Mouse (Mus musculus): ENCODE results near the gene Sgf29. TPM values are rescaled to one million over a fixed set of nuclear protein-coding genes. Genes with fewer than 3 reads are reported as not detected.
A peak's percentile ranks its signal among the peaks of the same experiment; 100 is the strongest.

Gene Sgf29
- 45.2 and 51.7 TPM in 2 replicates for polyA plus RNA-seq (2015; fragmentation: Nextera tagmentation; extraction: Ambion mirVana)

- H3K9ac ChIP-seq, result peak within 1 kb of the TSS; percentile 66
- H3K4me1 ChIP-seq (replicated peaks), result peaks cover 18% of the 10 kb centered on the region
- H3K9me3 ChIP-seq, result no peaks in the 10 kb centered on the region
- peak within 1 kb of the TSS; percentile 59 for H3K4me3 ChIP-seq (replicated peaks)
- H3K4me2 ChIP-seq (replicated peaks), result peak within 1 kb of the TSS; percentile 73
- WGBS, result under 1% methylated on average over 53 of the region's 57 CpGs
- peak; percentile 97 for ATAC-seq
- peak within 1 kb of the TSS; percentile 92 for H3K27ac ChIP-seq
- no peaks in the 10 kb centered on the region for H3K36me3 ChIP-seq
- no peaks in the 10 kb centered on the region for H3K27me3 ChIP-seq (replicated peaks)
These were observed at the start of gene Sgf29 for GRCm38 (mm10) chr7:126649231-126650051. TSS of gene Sgf29 (plus strand) at chr7:126649309.

GRCm38 (mm10) chr7:126601896-126602295, 47.2 kb upstream of the Sgf29 start:
- WGBS, result 29% methylated on average over 5 of the region's 5 CpGs
- no peak overlapping the region for H3K4me2 ChIP-seq (replicated peaks)
- H3K9ac ChIP-seq, result no peak overlapping the region
- H3K27ac ChIP-seq, result no peak overlapping the region
- no peak for ATAC-seq
- 0 out of 2 replicates have a peak, but pooled peaks cover under 1% of the 10 kb centered on the region for H3K4me1 ChIP-seq (replicated peaks)
- H3K9me3 ChIP-seq, result no peaks in the 10 kb centered on the region
- H3K36me3 ChIP-seq, result no peaks in the 10 kb centered on the region
- no peaks in the 10 kb centered on the region for H3K27me3 ChIP-seq (replicated peaks)
- no peak overlapping the region for H3K4me3 ChIP-seq (replicated peaks)

- H3K27me3 ChIP-seq (replicated peaks), result no peaks in the 10 kb centered on the region
- H3K9me3 ChIP-seq, result no peaks in the 10 kb centered on the region
- no peak overlapping the region for H3K27ac ChIP-seq
- H3K4me1 ChIP-seq (replicated peaks), result 0 out of 2 replicates have a peak, but pooled peaks cover 3% of the 10 kb centered on the region
- H3K9ac ChIP-seq, result no peak overlapping the region
- no peak overlapping the region for H3K4me3 ChIP-seq (replicated peaks)
- no peaks in the 10 kb centered on the region for H3K36me3 ChIP-seq
- WGBS, result 75% methylated on average over 3 of the region's 3 CpGs
- ATAC-seq, result no peak
- H3K4me2 ChIP-seq (replicated peaks), result no peak overlapping the region
These were observed 46.5 kb upstream of the Sgf29 start for GRCm38 (mm10) chr7:126602650-126603049.

GRCm38 (mm10) chr7:126606611-126607010, 42.5 kb upstream of the Sgf29 start:
- H3K27ac ChIP-seq, result no peak overlapping the region
- 0 out of 2 replicates have a peak, but pooled peaks have one; percentile 34 for ATAC-seq
- 66% methylated on average over 5 of the region's 5 CpGs for WGBS

GRCm38 (mm10) chr7:126607064-126607463, 42.0 kb upstream of the Sgf29 start:
- no peaks in the 10 kb centered on the region for H3K36me3 ChIP-seq
- no peaks in the 10 kb centered on the region for H3K27me3 ChIP-seq (replicated peaks)
- no peak for ATAC-seq
- 66% methylated on average over 3 of the region's 3 CpGs for WGBS
- H3K4me3 ChIP-seq (replicated peaks), result no peak overlapping the region
- H3K9me3 ChIP-seq, result no peaks in the 10 kb centered on the region
- H3K4me2 ChIP-seq (replicated peaks), result no peak overlapping the region
- H3K4me1 ChIP-seq (replicated peaks), result 0 out of 2 replicates have a peak, but pooled peaks cover 3% of the 10 kb centered on the region
- no peak overlapping the region for H3K27ac ChIP-seq
- no peak overlapping the region for H3K9ac ChIP-seq

More at GRCm38 (mm10) chr7:126606611-126607010, 42.5 kb upstream of the Sgf29 start:
- no peak overlapping the region for H3K4me3 ChIP-seq (replicated peaks)
- no peak overlapping the region for H3K9ac ChIP-seq
- no peaks in the 10 kb centered on the region for H3K36me3 ChIP-seq
- no peak overlapping the region for H3K4me2 ChIP-seq (replicated peaks)
- 0 out of 2 replicates have a peak, but pooled peaks cover 3% of the 10 kb centered on the region for H3K4me1 ChIP-seq (replicated peaks)
- H3K27me3 ChIP-seq (replicated peaks), result no peaks in the 10 kb centered on the region
- H3K9me3 ChIP-seq, result no peaks in the 10 kb centered on the region

- Histone ChIP-seq H3K27ac (no peak overlapping the region), H3K27me3 (replicated peaks) (no peaks in the 10 kb centered on the region), H3K4me3 (replicated peaks) (no peak overlapping the region), H3K4me1 (replicated peaks) (0 out of 2 replicates have a peak, but pooled peaks cover 3% of the 10 kb centered on the region), H3K36me3 (no peaks in the 10 kb centered on the region), H3K4me2 (replicated peaks) (no peak overlapping the region), H3K9ac (no peak overlapping the region), H3K9me3 (no peaks in the 10 kb centered on the region)
- 80% methylated on average over 5 of the region's 5 CpGs for WGBS
- no peak for ATAC-seq
These were observed 41.3 kb upstream of the Sgf29 start for GRCm38 (mm10) chr7:126607796-126608195.

GRCm38 (mm10) chr7:126612736-126613135, 36.4 kb upstream of the Sgf29 start:
- Histone ChIP-seq H3K36me3 (no peaks in the 10 kb centered on the region), H3K4me2 (replicated peaks) (no peak overlapping the region), H3K4me1 (replicated peaks) (no peaks in the 10 kb centered on the region), H3K9ac (no peak overlapping the region), H3K9me3 (no peaks in the 10 kb centered on the region), H3K4me3 (replicated peaks) (no peak overlapping the region), H3K27ac (no peak overlapping the region), H3K27me3 (replicated peaks) (no peaks in the 10 kb centered on the region)
- ATAC-seq, result no peak
- 81% methylated on average over 3 of the region's 3 CpGs for WGBS

GRCm38 (mm10) chr7:126616707-126617106, 32.4 kb upstream of the Sgf29 start:
- Histone ChIP-seq H3K4me1 (replicated peaks) (no peaks in the 10 kb centered on the region), H3K9ac (no peak overlapping the region), H3K9me3 (no peaks in the 10 kb centered on the region), H3K4me2 (replicated peaks) (no peak overlapping the region), H3K27ac (no peak overlapping the region), H3K36me3 (no peaks in the 10 kb centered on the region), H3K27me3 (replicated peaks) (no peaks in the 10 kb centered on the region), H3K4me3 (replicated peaks) (no peak overlapping the region)
- 69% methylated on average over 3 of the region's 3 CpGs for WGBS
- no peak for ATAC-seq

- H3K36me3 ChIP-seq, result no peaks in the 10 kb centered on the region
- H3K4me3 ChIP-seq (replicated peaks), result no peak overlapping the region
- H3K27me3 ChIP-seq (replicated peaks), result no peaks in the 10 kb centered on the region
- H3K9ac ChIP-seq, result no peak overlapping the region
- 73% methylated on average over 10 of the region's 10 CpGs for WGBS
- no peak overlapping the region for H3K27ac ChIP-seq
- no peaks in the 10 kb centered on the region for H3K9me3 ChIP-seq
- no peaks in the 10 kb centered on the region for H3K4me1 ChIP-seq (replicated peaks)
- no peak for ATAC-seq
- no peak overlapping the region for H3K4me2 ChIP-seq (replicated peaks)
These were observed 29.4 kb upstream of the Sgf29 start for GRCm38 (mm10) chr7:126619559-126620275.

GRCm38 (mm10) chr7:126621452-126622359, 27.4 kb upstream of the Sgf29 start:
- no peak overlapping the region for H3K4me3 ChIP-seq (replicated peaks)
- no peaks in the 10 kb centered on the region for H3K9me3 ChIP-seq
- ATAC-seq, result no peak
- H3K9ac ChIP-seq, result no peak overlapping the region; the same call in 1 of the 2 replicates
- no peak overlapping the region for H3K27ac ChIP-seq
- H3K4me1 ChIP-seq (replicated peaks), result peaks cover 7% of the 10 kb centered on the region
- no peak overlapping the region for H3K4me2 ChIP-seq (replicated peaks)
- WGBS, result 72% methylated on average over 9 of the region's 9 CpGs
- no peaks in the 10 kb centered on the region for H3K27me3 ChIP-seq (replicated peaks)
- H3K36me3 ChIP-seq, result no peaks in the 10 kb centered on the region

GRCm38 (mm10) chr7:126623381-126623780, 25.7 kb upstream of the Sgf29 start:
- Histone ChIP-seq H3K9me3 (no peaks in the 10 kb centered on the region), H3K4me3 (replicated peaks) (no peak overlapping the region), H3K27ac (no peak overlapping the region), H3K9ac (no peak overlapping the region), H3K36me3 (no peaks in the 10 kb centered on the region), H3K4me2 (replicated peaks) (no peak overlapping the region), H3K27me3 (replicated peaks) (no peaks in the 10 kb centered on the region), H3K4me1 (replicated peaks) (peaks cover 7% of the 10 kb centered on the region)
- WGBS, result 86% methylated on average over 1 of the region's 1 CpGs
- no peak for ATAC-seq
